Mouse (Mus musculus): ENCODE results near the gene Gm49405. TPM values are rescaled to one million over a fixed set of nuclear protein-coding genes. Genes with fewer than 3 reads are reported as not detected.
"Not testable (repeated sequence)": the region's sequence is repeated elsewhere in the genome, so short reads cannot be mapped to it uniquely, and the experiment has no call there.

Gm49405 gene
- polyA plus RNA-seq, 1 experiment from 2014 or later = 4.1 TPM

DNA sequence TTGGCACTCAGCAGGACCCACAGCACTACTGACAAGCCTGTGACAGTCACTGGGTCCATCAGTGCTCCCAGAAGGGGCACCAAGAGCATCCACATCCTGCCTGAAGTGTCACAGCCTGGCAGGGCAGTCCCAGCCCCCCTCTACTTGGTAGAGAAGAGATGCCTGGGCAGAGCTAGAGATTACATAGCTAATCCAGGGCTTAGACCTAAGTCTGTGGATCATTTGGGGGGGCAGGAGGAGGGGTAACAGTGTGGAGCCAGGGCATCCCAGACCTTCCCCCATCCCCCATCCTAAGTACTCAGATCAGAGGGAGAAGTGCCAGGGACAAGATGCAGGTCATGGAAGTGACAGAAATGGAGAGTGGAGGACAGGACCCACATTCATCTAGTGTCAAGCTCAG is 14.4 kb downstream of the Gm49405 start:
- H3K27ac ChIP-seq (replicated peaks) = no peak overlapping the region
- peaks cover 40% of the 10 kb centered on the region for H3K4me1 ChIP-seq
- peak overlapping the region; percentile 5; the same call in 1 of the 2 replicates for H3K9ac ChIP-seq
- H3K27me3 ChIP-seq (replicated peaks) = no peaks in the 10 kb centered on the region
- H3K4me2 ChIP-seq = no peak overlapping the region
- no peak for ATAC-seq (ENCODE audit: extremely low read depth, insufficient number of reproducible peaks, low FRiP score, low TSS enrichment)
- no peak overlapping the region for H3K4me3 ChIP-seq
- H3K36me3 ChIP-seq = peaks cover 14% of the 10 kb centered on the region
- H3K9me3 ChIP-seq = no peaks in the 10 kb centered on the region

DNA sequence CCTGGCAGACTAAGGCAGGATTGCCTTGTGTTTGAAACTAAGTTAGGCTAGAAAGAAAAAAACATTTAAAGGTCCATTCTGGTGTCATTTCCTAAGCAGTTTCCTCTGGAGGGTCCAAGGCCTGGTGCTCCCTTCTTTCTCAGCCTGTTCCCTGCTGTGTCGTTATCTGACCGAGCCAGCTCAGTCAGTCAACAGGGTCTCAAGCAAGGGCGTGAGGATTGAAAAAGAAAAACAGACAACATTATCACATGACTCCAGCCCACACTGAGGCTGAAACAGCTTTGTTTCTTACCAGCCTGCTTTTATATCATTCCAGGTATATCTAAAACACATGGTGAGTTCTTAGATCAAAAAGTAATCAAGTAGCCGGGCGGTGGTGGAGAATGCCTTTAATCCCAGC is 15.2 kb downstream of the Gm49405 start:
- Histone ChIP-seq H3K4me3 (no peak overlapping the region), H3K27ac (replicated peaks) (no peak overlapping the region), H3K27me3 (replicated peaks) (no peaks in the 10 kb centered on the region), H3K4me1 (peaks cover 40% of the 10 kb centered on the region), H3K36me3 (peaks cover 6% of the 10 kb centered on the region), H3K9ac (no peak overlapping the region), H3K4me2 (no peak overlapping the region), H3K9me3 (no peaks in the 10 kb centered on the region)
- WGBS = 38% methylated on average over 5 of the region's 5 CpGs
- ATAC-seq (ENCODE audit: extremely low read depth, insufficient number of reproducible peaks, low FRiP score, low TSS enrichment) = no peak

DNA sequence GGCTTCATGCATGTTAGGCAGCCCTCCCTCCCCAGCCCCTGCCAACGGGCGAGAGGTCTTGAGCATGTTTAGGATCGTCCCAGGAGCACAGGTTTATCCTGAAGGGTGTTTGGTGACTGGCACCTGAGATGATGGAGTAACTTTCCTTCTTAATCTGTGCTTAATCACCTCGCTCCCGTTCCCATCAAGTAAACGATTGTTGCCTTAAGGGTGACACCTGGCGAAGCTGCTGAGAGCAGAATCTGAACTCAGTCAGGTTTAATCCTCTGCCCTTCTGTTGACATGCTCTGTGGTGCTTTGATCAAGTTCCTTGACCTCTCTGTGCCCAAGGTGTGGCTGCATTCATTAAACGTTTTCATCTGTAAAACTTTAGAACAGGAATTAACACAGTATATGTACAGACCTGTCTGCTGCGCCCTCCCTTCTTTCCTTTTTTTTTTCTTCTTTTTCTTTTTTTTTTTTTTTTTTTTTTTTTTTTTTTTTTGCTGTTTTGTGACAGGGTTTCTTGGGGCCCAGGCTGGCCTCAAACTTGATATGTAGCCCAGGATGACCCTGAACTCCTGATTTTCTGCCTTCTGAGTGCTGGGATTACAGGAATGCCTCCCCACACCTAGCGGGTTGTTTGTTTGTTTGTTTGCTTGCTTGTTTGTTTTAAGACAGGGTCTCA is 17.6 kb downstream of the Gm49405 start:
- Histone ChIP-seq H3K27me3 (replicated peaks) (no peaks in the 10 kb centered on the region), H3K9me3 (no peaks in the 10 kb centered on the region), H3K4me1 (peaks cover 25% of the 10 kb centered on the region), H3K9ac (no peak overlapping the region), H3K27ac (replicated peaks) (no peak overlapping the region), H3K36me3 (no peaks in the 10 kb centered on the region), H3K4me3 (no peak overlapping the region), H3K4me2 (no peak overlapping the region)
- ATAC-seq (ENCODE audit: extremely low read depth, insufficient number of reproducible peaks, low FRiP score, low TSS enrichment) = no peak
- WGBS = 61% methylated on average over 10 of the region's 10 CpGs

DNA sequence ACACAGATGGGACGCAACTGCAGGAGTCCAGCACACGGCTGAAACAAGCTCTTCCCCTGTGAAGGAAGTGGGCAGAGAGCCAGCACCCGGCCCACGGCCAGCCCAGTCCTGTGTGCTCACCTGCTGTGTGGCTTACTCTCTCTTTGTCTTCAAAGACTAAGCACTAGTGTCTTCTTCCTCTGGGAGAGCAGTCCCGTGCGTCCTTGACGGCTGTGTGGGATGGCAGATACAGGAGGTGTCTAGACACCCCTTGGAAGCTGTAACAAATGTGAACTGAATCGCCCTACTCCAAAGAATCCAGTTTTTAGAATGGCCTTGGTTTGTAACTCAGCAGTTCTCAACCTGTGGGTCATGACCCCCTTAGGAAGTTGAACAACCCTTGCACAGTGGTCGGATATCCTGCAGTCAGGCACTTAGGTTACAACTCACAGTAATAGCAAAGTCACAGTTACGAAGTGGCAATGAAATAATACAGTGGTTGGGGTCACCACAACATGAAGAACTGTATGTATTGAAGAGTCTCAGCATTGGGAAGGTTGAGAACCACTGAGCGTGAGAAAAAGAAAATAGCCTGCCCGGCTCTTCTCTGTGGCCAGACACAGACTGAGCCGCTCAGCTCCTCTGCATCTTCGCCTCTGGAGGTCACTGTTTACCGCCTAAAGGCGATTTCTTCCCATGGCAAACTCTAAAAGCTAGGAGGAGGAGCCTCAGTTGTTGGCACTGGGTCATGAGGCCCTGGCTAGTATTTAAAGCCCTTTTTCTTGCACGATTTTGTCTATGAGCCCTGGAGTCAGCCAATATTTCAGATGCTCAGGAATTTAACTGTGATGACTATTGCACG is 18.5 kb downstream of the Gm49405 start:
- Histone ChIP-seq H3K27ac (replicated peaks) (no peak overlapping the region; the same call in 1 of the 2 replicates), H3K36me3 (no peaks in the 10 kb centered on the region), H3K4me1 (peaks cover 17% of the 10 kb centered on the region), H3K27me3 (replicated peaks) (no peaks in the 10 kb centered on the region), H3K4me2 (no peak overlapping the region), H3K4me3 (no peak overlapping the region), H3K9ac (peak overlapping the region; percentile 56), H3K9me3 (no peaks in the 10 kb centered on the region)
- ATAC-seq (ENCODE audit: extremely low read depth, insufficient number of reproducible peaks, low FRiP score, low TSS enrichment) = no peak; the same call in 1 of the 2 replicates
- 33% methylated on average over 18 of the region's 18 CpGs for WGBS

DNA sequence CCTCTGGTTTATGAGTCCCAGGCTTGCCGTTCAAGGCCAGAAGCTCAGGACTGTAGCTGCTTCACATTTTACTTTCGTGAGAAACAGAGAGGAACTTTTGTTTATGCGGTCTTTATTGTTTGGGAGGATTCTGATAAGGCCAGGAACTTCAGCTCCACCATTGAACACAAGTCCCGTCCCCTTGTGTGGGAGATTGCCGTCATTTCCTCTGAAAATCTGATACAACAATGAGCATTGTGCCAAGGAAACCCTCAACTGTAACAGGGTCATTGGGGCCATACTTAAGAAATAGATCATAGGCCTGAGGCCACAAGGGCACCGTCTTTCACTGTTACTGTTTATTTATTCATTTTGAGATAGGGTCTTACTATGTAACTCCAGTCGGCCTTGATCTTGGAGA is 22.8 kb downstream of the Gm49405 start:
- H3K4me3 ChIP-seq = no peak overlapping the region
- no peak overlapping the region for H3K9ac ChIP-seq
- WGBS = 61% methylated on average over 7 of the region's 7 CpGs
- H3K4me1 ChIP-seq = peaks cover 8% of the 10 kb centered on the region; the same call in 1 of the 2 replicates
- H3K27ac ChIP-seq (replicated peaks) = no peak overlapping the region
- no peak for ATAC-seq (ENCODE audit: extremely low read depth, insufficient number of reproducible peaks, low FRiP score, low TSS enrichment)
- H3K9me3 ChIP-seq = peaks cover 11% of the 10 kb centered on the region; the same call in 1 of the 2 replicates
- no peak overlapping the region for H3K4me2 ChIP-seq
- H3K36me3 ChIP-seq = no peaks in the 10 kb centered on the region
- H3K27me3 ChIP-seq (replicated peaks) = no peaks in the 10 kb centered on the region

DNA sequence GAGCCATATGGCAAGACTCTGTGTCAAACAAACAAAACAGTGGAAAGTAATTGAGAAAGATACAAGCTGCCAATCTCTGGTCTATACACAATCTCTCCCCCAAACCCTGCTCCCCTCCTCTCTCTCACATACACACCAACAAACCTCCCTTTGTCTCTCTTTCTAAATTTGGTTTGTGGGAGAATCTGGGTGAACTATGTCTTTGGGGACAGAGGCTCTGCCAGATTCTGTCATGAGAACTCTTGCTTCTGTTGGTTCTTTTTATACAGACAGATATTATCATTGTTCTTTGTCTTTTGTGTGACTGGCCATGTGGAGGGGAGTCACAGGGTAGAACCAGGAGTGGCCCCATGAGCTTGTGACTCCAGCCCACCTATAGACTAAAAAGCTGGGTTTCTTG is 27.1 kb downstream of the Gm49405 start:
- no peak overlapping the region for H3K4me2 ChIP-seq
- no peaks in the 10 kb centered on the region for H3K36me3 ChIP-seq
- no peaks in the 10 kb centered on the region for H3K4me1 ChIP-seq
- H3K4me3 ChIP-seq = no peak overlapping the region
- H3K27me3 ChIP-seq (replicated peaks) = no peaks in the 10 kb centered on the region
- H3K9ac ChIP-seq = no peak overlapping the region
- no peak for ATAC-seq (ENCODE audit: extremely low read depth, insufficient number of reproducible peaks, low FRiP score, low TSS enrichment)
- no peak overlapping the region for H3K27ac ChIP-seq (replicated peaks)
- H3K9me3 ChIP-seq = peaks cover 11% of the 10 kb centered on the region; the same call in 1 of the 2 replicates

DNA sequence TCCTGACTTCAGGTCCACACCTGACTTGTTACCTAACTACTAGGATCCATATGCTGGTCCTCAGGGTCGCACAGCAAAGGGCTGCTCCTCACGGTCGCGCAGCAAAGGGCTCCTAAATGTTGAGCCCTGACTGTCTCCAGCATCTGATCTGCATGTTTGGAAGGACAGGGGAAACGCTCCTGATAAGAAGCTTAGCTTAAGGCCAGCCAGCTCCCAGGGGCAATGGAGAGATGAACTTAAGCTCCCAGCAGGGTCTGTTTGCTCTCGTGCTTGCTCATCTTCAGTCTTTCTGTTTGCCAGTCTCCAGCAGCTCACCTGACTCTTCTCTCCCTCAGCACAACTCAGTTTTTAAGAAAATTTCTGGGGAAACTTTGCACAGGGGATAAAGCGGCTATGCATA is 32.2 kb downstream of the Gm49405 start:
- WGBS = 34% methylated on average over 7 of the region's 7 CpGs
- H3K4me3 ChIP-seq = no peak overlapping the region
- no peak overlapping the region for H3K9ac ChIP-seq
- H3K36me3 ChIP-seq = peaks cover 14% of the 10 kb centered on the region
- ATAC-seq (ENCODE audit: extremely low read depth, insufficient number of reproducible peaks, low FRiP score, low TSS enrichment) = no peak
- H3K27me3 ChIP-seq (replicated peaks) = no peaks in the 10 kb centered on the region
- no peaks in the 10 kb centered on the region for H3K9me3 ChIP-seq
- no peak overlapping the region for H3K27ac ChIP-seq (replicated peaks)
- H3K4me2 ChIP-seq = no peak overlapping the region
- peaks cover 13% of the 10 kb centered on the region for H3K4me1 ChIP-seq

DNA sequence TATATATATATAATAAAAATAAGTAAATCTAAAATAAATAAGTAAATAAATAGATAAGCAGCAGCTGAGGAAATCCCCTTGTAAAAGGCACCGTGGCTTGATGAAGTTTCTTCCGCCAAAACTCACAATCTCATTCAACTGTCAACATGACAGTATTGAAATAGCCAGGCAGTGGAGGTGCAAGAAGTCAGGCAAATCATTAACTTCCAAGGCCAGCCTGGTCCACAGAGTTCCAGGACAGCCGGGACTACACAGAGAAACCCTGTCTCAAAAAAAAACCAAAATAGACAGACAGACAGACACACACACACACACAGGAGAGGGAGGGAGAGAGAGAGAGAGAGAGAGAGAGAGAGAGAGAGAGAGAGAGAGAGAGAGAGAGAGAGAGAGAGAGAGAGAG is 32.9 kb downstream of the Gm49405 start:
- H3K27ac ChIP-seq (replicated peaks) = no peak overlapping the region
- H3K4me1 ChIP-seq = peaks cover 15% of the 10 kb centered on the region
- H3K4me3 ChIP-seq = no peak overlapping the region
- WGBS = 62% methylated on average over 3 of the region's 3 CpGs
- no peak for ATAC-seq (ENCODE audit: extremely low read depth, insufficient number of reproducible peaks, low FRiP score, low TSS enrichment)
- H3K27me3 ChIP-seq (replicated peaks) = no peaks in the 10 kb centered on the region
- no peak overlapping the region for H3K9ac ChIP-seq
- H3K4me2 ChIP-seq = no peak overlapping the region
- peaks cover 14% of the 10 kb centered on the region for H3K36me3 ChIP-seq
- H3K9me3 ChIP-seq = no peaks in the 10 kb centered on the region

DNA sequence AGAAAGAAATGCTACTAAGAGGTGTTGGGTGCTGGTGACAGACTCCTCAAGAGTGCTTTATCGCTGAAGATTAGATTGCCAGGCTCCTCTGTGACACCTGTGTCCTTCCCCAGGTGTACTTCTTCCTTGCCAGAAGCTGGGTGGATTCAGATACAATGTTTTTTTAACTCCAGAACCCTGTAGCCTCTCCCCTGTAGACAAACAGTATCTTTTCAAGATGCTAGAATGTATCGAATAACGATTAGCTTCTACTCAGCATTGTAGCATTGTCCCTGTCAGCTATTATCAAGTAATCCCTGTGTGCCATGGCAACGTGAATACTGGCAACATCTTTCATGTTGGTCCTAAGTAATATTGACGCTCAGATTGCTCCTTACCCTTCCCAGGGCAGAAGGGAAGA is 33.3 kb downstream of the Gm49405 start:
- Histone ChIP-seq H3K4me3 (no peak overlapping the region), H3K36me3 (peaks cover 14% of the 10 kb centered on the region), H3K4me2 (no peak overlapping the region), H3K27ac (replicated peaks) (no peak overlapping the region), H3K9ac (no peak overlapping the region), H3K27me3 (replicated peaks) (no peaks in the 10 kb centered on the region), H3K9me3 (no peaks in the 10 kb centered on the region), H3K4me1 (peaks cover 17% of the 10 kb centered on the region)
- WGBS = 61% methylated on average over 5 of the region's 5 CpGs
- ATAC-seq (ENCODE audit: extremely low read depth, insufficient number of reproducible peaks, low FRiP score, low TSS enrichment) = no peak

DNA sequence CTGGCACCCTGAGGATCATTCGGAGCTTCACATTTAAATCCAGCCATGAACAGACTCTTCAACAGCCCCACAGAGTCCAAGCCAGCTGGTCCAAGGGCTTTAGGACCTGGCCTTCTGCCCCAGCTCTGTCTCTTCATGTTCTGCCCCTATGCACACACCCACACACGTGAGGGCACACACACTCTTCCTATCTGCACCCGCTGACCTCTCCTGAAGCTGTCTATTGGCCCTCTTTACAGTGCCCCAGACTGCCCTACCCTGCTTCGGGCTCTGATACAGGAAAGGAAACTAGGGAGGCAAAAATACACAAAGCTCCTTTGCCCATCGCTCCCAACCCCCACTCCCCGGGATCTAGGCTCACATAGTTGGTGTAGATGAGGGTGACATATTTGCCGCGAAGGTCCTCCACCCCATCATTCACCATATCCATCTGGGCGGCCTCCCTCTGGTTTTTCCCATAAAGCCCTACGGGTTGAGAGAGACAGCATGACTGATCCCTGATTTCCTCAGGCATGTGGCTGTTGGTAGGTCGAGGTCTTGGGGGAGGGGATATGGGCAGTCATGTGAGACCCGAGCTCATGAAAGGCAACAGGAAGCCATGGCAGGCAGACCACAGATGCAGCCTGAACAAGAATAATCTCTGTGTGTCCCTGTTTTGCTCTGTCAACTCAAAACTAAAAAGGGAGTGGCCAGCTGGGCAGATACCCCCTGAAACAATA is 36.1 kb downstream of the Gm49405 start:
- no peaks in the 10 kb centered on the region for H3K27me3 ChIP-seq (replicated peaks)
- peak overlapping the region; percentile 31; the same call in 1 of the 2 replicates for H3K4me2 ChIP-seq
- WGBS = 76% methylated on average over 12 of the region's 12 CpGs
- peak overlapping the region; percentile 33; the same call in 1 of the 2 replicates for H3K9ac ChIP-seq
- no peak overlapping the region for H3K27ac ChIP-seq (replicated peaks)
- no peak overlapping the region for H3K4me3 ChIP-seq
- H3K36me3 ChIP-seq = peaks cover 14% of the 10 kb centered on the region
- H3K9me3 ChIP-seq = no peaks in the 10 kb centered on the region
- no peak for ATAC-seq (ENCODE audit: extremely low read depth, insufficient number of reproducible peaks, low FRiP score, low TSS enrichment)
- peaks cover 17% of the 10 kb centered on the region for H3K4me1 ChIP-seq

DNA sequence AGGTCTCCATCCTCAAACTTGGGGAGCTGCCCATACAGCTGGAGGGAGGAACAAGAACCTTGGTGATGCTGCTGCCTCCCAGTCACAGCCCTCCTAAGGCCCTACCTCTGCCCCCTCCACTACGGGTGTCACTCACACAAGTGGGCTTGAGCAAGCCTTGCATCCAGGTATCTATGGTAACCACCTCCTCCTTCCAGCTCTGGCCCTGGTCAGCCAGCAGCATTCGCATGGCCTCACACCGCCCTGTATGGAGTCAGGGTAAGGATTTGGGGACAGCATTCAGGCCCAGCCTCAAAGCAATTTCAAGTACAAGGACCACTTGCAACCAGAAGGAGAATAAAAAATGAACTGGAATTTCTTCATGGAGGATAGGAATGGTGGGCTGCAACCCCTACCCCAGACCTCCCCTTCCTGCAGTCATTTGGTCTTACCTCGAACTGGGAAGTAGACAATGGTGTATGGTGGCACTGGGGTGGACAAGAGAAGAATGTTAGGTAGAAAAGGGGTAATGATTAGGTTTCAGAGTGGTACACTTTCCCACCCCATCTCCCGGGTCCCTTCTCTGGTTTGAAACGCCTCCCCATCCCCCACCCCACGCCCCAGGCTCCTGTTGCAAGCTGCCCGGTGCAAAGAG is 36.8 kb downstream of the Gm49405 start:
- Histone ChIP-seq H3K4me2 (peak overlapping the region; percentile 85), H3K27ac (replicated peaks) (peak overlapping the region; percentile 79), H3K4me1 (peaks cover 17% of the 10 kb centered on the region), H3K4me3 (peak overlapping the region; percentile 74), H3K36me3 (peaks cover 14% of the 10 kb centered on the region), H3K9ac (peak overlapping the region; percentile 91)
- H3K27me3 ChIP-seq (replicated peaks); ATAC-seq (ENCODE audit: extremely low read depth, insufficient number of reproducible peaks, low FRiP score, low TSS enrichment); H3K9me3 ChIP-seq: not testable (repeated sequence)
- 28% methylated on average over 8 of the region's 8 CpGs for WGBS

Measured in heart, embryonic 13.5 days (tissue).